Mouse (Mus musculus) ZHBTc4 (cell line): Measurements from ENCODE around the gene S100a8.

Experiments used
- DNase-seq: peaks from one replicate; pipeline ENCODE4 v3.0.0-alpha.2; 2011; ENCODE audit warnings: low read depth, low spot score

Gene S100a8

GRCm38 (mm10) chr3:90678656-90679055 lies 9.9 kb downstream of the S100a8 start:
- DNase-seq = peak; percentile 14

- DNase-seq = no peak
Measured at GRCm38 (mm10) chr3:90683929-90684328, 15.2 kb downstream of the S100a8 start.

GRCm38 (mm10) chr3:90686835-90687234 lies 18.1 kb downstream of the S100a8 start:
- DNase-seq = no peak

GRCm38 (mm10) chr3:90693496-90693895 lies 24.7 kb downstream of the S100a8 start:
- no peak for DNase-seq

GRCm38 (mm10) chr3:90695613-90696012 lies 26.8 kb downstream of the S100a8 start, which contains the start of gene S100a9:
Gene S100a9 (minus strand): TSS chr3:90695721.
- DNase-seq = no peak

GRCm38 (mm10) chr3:90702244-90702643 lies 33.5 kb downstream of the S100a8 start:
- no peak for DNase-seq

- peak; percentile 34 for DNase-seq
Measured at GRCm38 (mm10) chr3:90708523-90709202, 39.9 kb downstream of the S100a8 start.

GRCm38 (mm10) chr3:90709591-90710460 lies 41.0 kb downstream of the S100a8 start:
- peak; percentile 94 for DNase-seq
